Mouse (Mus musculus) urinary bladder, postnatal 0 days (tissue): ENCODE measurements around the gene Gm11487. TPM values are rescaled to one million over a fixed set of nuclear protein-coding genes. Genes with fewer than 3 reads are reported as not detected.

Experiments
- polyA plus RNA-seq: library from polyadenylated mRNA; unstranded; fragments of >200 nt; fragmentation: Nextera tagmentation; extraction: Ambion mirVana; gene quantifications from 2 replicates; pipeline ENCODE4 v1.2.1, GENCODE M21; 2015

Gene Gm11487
- polyA plus RNA-seq: not detected in 2 replicates

GRCm38 (mm10) chr4:73404972-73405371 lies at the start of gene Gm11487:
Gene Gm11487 (minus strand): TSS chr4:73405072.

Other genes with a start within 250 kb of the Gm11487 start
- gene Gm11238, start 202.8 kb upstream of the Gm11487 start, polyA plus RNA-seq: not detected in 2 replicates
- gene Gm11237, start 217.9 kb upstream of the Gm11487 start, polyA plus RNA-seq: not detected in 2 replicates
- not detected in 2 replicates for gene Gm11236, start 233.0 kb upstream of the Gm11487 start, polyA plus RNA-seq